Mouse (Mus musculus): ENCODE data around the gene Adamts16.

- no peak for TF ChIP-seq CTCF (IDR thresholded peaks at IDR 0.05; ENCODE audit: insufficient read depth, low read depth, low read length)
- no peak for TF ChIP-seq POLR2A (IDR thresholded peaks at IDR 0.05; ENCODE audit: insufficient read depth, low read depth, low read length)
These were observed 45.5 kb upstream of the Adamts16 start for GRCm38 (mm10) chr13:70887136-70887535.

Data from olfactory bulb, adult 2 months (tissue).